Mouse (Mus musculus) embryonic fibroblast, embryonic 13.5 days (primary cell): Measurements from ENCODE around the gene Ssh3. TPM values are rescaled to one million over a fixed set of nuclear protein-coding genes. Genes with fewer than 3 reads are reported as not detected.
A peak's percentile ranks its signal among the peaks of the same experiment; 100 is the strongest.

Source experiments
- H3K27ac ChIP-seq: 2 replicates; pipeline ENCODE4 v1.5.1; 2012; ENCODE audit warnings: low read length, control low read depth, inconsistent platforms; ENCODE audit not compliant: insufficient read depth
- H3K4me1 ChIP-seq: 2 replicates; pipeline ENCODE4 v1.6.1; 2011; ENCODE audit warnings: low read length; ENCODE audit not compliant: control insufficient read depth, insufficient read depth
- H3K4me3 ChIP-seq: 2 replicates; pipeline ENCODE4 v1.5.1; 2011; ENCODE audit warnings: mild to moderate bottlenecking, control low read depth, low read length; ENCODE audit not compliant: insufficient read depth
- CTCF ChIP-seq: IDR thresholded peaks from 2 replicates; pipeline ENCODE4 v1.5.1; 2011; ENCODE audit warnings: mild to moderate bottlenecking, control low read depth, low read length, moderate library complexity, borderline replicate concordance; ENCODE audit not compliant: insufficient read depth
- POLR2A ChIP-seq: IDR thresholded peaks from 2 replicates; pipeline ENCODE4 v1.6.1; 2011; ENCODE audit warnings: low read depth, mild to moderate bottlenecking, control low read depth, low read length, moderate library complexity
- polyA plus RNA-seq: library from polyadenylated mRNA; stranded (reverse); fragments of >200 nt; gene quantifications from 2 replicates; pipeline ENCODE4 v1.2.4, GENCODE M21; 2011; ENCODE audit warnings: low read depth; ENCODE audit not compliant: missing spikeins, insufficient read length

The Ssh3 gene
- polyA plus RNA-seq, 1 experiment, result 22.5 TPM

DNA sequence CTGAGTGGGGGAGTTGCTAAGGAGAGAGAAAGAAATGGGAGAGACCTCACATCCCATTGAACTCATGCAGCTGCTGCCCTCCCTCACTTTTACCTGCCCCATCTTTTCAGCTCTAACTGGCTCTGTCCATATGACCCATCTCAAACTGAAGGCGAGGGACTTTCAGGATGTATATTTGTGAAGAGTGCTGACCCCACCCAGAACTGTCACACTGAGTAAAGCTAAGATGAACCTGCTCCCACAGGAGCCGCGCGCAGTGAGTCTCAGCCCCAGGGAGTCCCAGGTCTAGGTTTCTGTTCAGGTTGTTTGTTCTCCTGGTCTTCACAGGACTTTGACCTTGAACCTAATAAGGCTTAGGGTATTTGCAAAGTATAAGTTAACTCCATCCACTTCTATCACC lies 40.1 kb downstream of the Ssh3 start:
- H3K4me3 ChIP-seq, result no peak overlapping the region
- H3K4me1 ChIP-seq, result peaks cover 10% of the 10 kb centered on the region
- TF ChIP-seq CTCF, result no peak
- TF ChIP-seq POLR2A, result no peak
- no peak overlapping the region for H3K27ac ChIP-seq

DNA sequence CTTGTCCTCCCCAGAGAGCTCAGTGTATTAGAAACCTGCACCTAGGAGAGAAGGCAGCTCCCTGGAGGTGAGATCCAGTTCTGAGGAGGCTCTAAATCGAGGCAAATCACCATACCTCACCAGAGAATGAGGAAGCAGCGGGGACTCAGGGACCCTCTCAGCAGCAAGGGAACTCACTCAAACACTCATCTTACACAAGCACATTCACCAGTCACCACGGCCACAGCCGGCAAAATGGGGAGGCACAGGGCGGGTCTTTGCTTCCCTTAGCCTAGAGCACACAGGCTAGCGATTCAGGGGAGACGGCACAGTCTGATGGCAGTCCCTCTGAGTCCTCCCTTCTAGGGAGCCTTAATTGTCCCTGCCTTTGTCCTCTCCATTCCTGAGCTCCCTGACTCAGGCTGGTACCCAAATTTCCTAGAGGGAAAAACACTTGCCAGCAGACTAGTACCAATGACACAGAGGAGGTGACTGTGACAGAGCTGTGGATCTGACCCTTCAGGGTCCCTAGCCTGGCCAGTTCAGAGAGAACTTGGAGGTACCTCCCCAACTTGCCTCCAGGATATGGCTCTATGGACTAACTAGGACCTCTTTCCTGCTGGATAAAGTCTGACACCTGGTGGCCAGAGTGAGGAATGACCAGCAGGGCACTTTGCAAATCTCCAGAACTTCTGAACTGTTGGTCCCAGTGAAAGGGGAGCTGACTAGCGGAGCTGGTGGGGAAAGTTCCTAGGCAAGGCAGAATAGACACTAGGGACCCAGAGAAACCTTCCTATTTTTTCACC lies 40.9 kb downstream of the Ssh3 start:
- Histone ChIP-seq H3K4me1 (peaks cover 10% of the 10 kb centered on the region), H3K27ac (no peak overlapping the region), H3K4me3 (no peak overlapping the region)
- TF ChIP-seq CTCF, result peak; percentile 54; the same call in 1 of the 2 replicates
- no peak for TF ChIP-seq POLR2A

DNA sequence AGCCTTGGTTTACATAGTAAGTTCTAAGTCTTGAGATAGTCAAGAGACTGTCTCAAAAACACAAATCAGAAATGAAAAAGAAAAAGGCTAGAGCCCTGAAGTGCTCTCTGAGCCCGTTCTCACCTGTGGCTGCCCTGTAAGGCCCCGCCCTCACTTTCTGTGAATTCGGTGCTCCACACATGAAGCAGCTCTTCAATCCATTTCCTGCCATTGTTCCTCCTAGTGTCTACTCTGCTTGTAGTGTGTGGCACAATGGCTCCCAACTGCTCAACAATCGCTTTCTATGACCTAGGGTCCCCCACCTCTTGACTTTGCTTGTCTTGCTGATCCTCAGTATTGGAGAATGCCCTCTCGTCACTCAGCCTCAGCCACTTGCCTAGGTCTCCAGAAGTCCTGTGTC lies 41.5 kb downstream of the Ssh3 start:
- no peak overlapping the region for H3K27ac ChIP-seq
- TF ChIP-seq POLR2A (no peak), CTCF (no peak)
- peaks cover 10% of the 10 kb centered on the region for H3K4me1 ChIP-seq
- H3K4me3 ChIP-seq, result no peak overlapping the region

DNA sequence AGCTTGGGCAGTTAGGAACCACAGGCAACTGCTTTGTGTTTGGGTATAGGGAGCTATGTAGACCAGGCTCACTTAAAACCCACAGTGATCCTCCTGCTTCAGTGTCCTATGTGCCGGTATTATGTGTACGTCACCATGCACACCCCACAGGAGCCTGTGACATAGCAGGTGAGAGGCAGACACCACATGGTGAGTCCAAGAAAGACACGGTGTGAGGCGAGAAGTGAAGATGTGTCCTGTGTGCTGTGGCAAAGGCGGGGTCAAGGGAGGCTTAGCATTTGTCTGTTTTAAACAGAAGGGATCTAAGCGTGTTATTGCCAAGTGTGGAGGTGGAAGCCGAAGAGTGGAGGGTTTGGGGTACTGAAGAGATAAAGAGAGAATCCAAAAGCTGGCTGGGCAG lies 42.2 kb downstream of the Ssh3 start:
- no peak for TF ChIP-seq POLR2A
- TF ChIP-seq CTCF, result no peak
- Histone ChIP-seq H3K27ac (no peak overlapping the region), H3K4me3 (no peak overlapping the region), H3K4me1 (peaks cover 10% of the 10 kb centered on the region)

DNA sequence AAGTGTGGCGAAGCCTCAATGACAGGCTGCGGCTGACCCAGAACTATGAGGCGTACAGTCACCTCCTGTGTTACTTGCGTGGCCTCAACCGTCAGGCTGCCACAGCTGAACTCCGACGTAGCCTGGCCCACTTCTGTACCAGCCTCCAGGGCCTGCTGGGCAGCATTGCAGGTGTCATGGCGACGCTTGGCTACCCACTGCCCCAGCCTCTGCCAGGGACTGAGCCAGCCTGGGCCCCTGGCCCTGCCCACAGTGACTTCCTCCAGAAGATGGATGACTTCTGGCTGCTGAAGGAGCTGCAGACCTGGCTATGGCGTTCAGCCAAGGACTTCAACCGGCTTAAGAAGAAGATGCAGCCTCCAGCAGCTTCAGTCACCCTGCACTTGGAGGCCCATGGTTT lies 46.8 kb downstream of the Ssh3 start:
- TF ChIP-seq POLR2A, result no peak
- no peak for TF ChIP-seq CTCF

DNA sequence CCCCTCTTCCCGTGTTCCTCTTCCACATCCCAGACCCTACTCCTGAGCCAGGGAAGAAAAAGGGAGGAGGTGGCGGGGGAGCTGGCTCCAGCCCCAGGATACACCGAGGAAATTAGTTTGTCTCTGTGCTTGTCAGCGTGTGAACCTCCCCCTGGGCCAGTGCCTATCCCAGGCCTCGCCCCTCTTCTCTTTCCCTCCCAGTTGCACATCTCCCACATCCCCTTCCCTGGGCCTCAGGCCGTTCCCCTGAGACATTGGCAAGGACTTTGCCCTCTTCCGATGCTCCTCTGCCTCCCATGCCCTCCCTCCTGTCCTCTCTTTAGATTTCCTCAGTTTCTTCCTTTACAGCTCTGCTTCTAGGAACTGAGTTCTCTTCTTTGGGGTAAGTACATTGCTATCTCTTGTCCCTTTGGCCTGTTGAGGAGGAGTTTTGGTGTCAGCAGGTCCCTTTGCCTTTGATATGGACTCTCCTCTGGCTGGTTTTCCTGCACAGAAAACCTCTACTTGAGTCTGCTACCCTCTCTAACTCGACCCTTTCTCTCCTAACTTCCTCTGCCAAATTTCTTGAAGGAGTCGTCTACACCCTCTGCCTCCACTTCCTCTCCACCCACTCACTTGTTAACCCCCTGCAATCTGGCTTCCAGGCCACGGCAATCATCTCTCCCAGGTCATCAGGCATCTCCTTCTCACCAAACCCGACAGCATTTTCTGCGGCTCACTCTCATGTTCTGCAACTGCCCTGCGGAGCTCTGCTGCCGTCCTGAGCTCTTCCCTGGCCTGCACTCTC lies 47.8 kb downstream of the Ssh3 start:
- Histone ChIP-seq H3K4me1 (peaks cover 23% of the 10 kb centered on the region), H3K27ac (no peak overlapping the region), H3K4me3 (no peak overlapping the region)
- no peak for TF ChIP-seq POLR2A
- TF ChIP-seq CTCF, result no peak

More for the DNA sequence above, 46.8 kb downstream of the Ssh3 start:
- H3K4me1 ChIP-seq, result peaks cover 17% of the 10 kb centered on the region
- H3K27ac ChIP-seq, result no peak overlapping the region
- no peak overlapping the region for H3K4me3 ChIP-seq

DNA sequence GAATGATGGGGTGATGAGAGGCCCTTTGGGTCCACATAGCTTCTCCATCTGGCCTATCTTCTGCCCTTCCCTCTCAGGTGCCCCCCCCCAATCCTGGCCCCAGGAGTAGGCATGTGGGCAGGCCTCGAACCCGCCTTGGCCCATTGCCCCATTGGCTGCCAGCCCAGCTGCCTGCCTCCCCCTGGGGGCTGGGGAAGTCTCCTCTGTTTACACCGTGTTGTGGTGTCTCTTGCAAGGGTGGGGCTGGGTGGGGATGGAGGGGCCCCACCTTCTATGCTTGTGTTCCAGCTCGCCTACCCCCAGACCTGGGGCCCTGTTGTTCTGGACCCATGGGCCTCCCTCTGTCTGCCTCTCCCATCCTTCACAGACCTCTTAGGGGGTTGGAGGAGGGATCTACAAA lies 48.6 kb downstream of the Ssh3 start:
- Histone ChIP-seq H3K27ac (no peak overlapping the region), H3K4me3 (no peak overlapping the region), H3K4me1 (peaks cover 23% of the 10 kb centered on the region)
- no peak for TF ChIP-seq CTCF
- TF ChIP-seq POLR2A, result no peak

DNA sequence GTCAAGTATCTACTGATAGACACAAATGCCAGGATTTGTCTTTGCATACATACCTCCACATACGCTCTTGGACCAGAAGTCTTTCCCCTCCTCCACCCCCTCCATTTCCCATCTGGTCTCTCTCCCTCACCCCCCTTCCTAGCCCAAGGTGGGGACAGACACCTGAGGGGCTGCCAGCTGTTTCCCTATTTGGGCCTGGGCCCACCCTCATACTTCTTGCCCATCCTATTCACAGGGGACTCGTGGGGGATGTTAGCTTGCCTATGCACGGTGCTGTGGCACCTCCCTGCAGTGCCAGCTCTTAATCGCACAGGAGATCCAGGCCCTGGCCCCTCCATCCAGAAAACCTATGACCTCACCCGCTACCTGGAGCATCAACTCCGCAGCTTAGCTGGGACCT lies 49.0 kb downstream of the Ssh3 start:
- no peak overlapping the region for H3K4me3 ChIP-seq

DNA sequence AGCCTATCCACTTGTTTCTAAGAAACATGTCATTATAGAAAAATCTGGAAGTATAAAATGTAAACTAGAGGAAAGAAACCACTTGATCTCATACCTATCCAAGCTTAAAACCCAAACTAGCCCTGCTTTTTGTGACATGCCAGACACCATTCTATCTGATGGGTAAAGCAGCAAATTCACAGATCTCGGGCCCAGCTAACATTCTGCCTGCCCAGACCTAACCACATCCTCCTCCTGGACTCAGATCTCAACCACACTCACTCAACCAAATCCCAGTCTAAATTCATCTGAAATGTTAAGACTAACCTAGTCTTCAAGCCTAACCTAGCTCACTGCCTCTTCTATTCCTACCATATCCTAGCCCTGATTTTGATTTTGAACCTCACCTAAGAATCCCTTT lies 50.2 kb downstream of the Ssh3 start:
- Histone ChIP-seq H3K4me1 (peaks cover 24% of the 10 kb centered on the region), H3K4me3 (no peak overlapping the region), H3K27ac (no peak overlapping the region)
- TF ChIP-seq CTCF (no peak), POLR2A (no peak)

More for the DNA sequence above, 49.0 kb downstream of the Ssh3 start:
- Histone ChIP-seq H3K4me1 (peaks cover 23% of the 10 kb centered on the region), H3K27ac (no peak overlapping the region)
- TF ChIP-seq POLR2A, result no peak
- TF ChIP-seq CTCF, result no peak

DNA sequence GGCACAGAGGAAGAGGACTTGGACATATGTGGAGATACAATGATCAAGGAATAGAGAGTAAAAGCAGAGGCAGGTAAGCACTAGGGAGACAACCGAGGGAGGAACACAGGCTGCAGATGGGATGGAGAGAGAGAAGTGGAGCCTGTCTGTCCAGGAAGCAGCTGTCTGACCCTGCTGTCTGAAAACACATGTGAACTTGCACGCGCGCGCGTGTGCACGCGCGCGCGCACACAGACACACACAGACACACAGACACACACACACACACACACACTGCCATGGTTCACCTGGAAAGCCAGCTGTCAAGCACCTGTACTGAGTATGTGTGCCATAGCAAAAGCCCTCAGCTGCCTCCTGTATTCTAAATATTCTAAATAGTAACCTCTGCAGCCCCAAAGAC lies 50.7 kb downstream of the Ssh3 start:
- no peak for TF ChIP-seq CTCF
- TF ChIP-seq POLR2A, result no peak
- H3K4me1 ChIP-seq, result peaks cover 27% of the 10 kb centered on the region
- no peak overlapping the region for H3K27ac ChIP-seq
- no peak overlapping the region for H3K4me3 ChIP-seq
